Mouse (Mus musculus) stomach, postnatal 0 days (tissue): ENCODE measurements around the gene Cx3cl1. TPM values are rescaled to one million over a fixed set of nuclear protein-coding genes. Genes with fewer than 3 reads are reported as not detected.
A peak's percentile ranks its signal among the peaks of the same experiment; 100 is the strongest.

Source experiments
- ATAC-seq: fragments of 200-750 bp; cut with Nextera tagmentation; 2 replicates; pipeline ENCODE4 v1.8.0; 2017; ENCODE audit not compliant: low FRiP score, low TSS enrichment
- DNase-seq: peaks from one replicate; pipeline ENCODE4 v3.0.0-alpha.2; 2016; ENCODE audit warnings: low spot score
- H3K27ac ChIP-seq: fragments of 300-500 bp; sonication (generic); replicated peaks from 2 replicates; pipeline ENCODE4 v1.5.1; 2014; ENCODE audit warnings: mild to moderate bottlenecking, control low read depth
- H3K27me3 ChIP-seq: fragments of 300-500 bp; sonication (generic); 2 replicates; pipeline ENCODE4 v1.6.1; 2014; ENCODE audit warnings: low read length; ENCODE audit not compliant: control insufficient read depth, insufficient read depth
- H3K36me3 ChIP-seq: fragments of 300-500 bp; sonication (generic); 2 replicates; pipeline ENCODE4 v1.6.1; 2014; ENCODE audit warnings: low read length, mixed read lengths; ENCODE audit not compliant: control insufficient read depth, insufficient read depth
- H3K4me1 ChIP-seq: fragments of 300-500 bp; sonication (generic); replicated peaks from 2 replicates; pipeline ENCODE4 v1.6.1; 2014; ENCODE audit warnings: antibody characterized with exemption; ENCODE audit not compliant: control insufficient read depth, insufficient read depth
- H3K4me2 ChIP-seq: fragments of 300-500 bp; sonication (generic); replicated peaks from 2 replicates; pipeline ENCODE4 v1.6.1; 2014; ENCODE audit warnings: low read depth, mild to moderate bottlenecking, control low read depth, moderate library complexity
- H3K4me3 ChIP-seq: fragments of 300-500 bp; sonication (generic); 2 replicates; pipeline ENCODE4 v1.5.1; 2014; ENCODE audit warnings: low read depth, low read length, control low read depth
- H3K9ac ChIP-seq: fragments of 300-500 bp; sonication (generic); 2 replicates; pipeline ENCODE4 v1.6.1; 2014; ENCODE audit warnings: mild to moderate bottlenecking, low read length, control low read depth, mixed read lengths
- H3K9me3 ChIP-seq: fragments of 300-500 bp; sonication (generic); 2 replicates; pipeline ENCODE4 v1.6.1; 2016; ENCODE audit warnings: low read length; ENCODE audit not compliant: control insufficient read depth
- CTCF ChIP-seq: IDR thresholded peaks from 2 replicates; pipeline ENCODE4 v1.5.1; 2016; ENCODE audit warnings: antibody characterized with exemption, low read depth, mild to moderate bottlenecking, moderate library complexity
- EP300 ChIP-seq: optimal IDR thresholded peaks from 2 replicates; pipeline ENCODE3; 2016; ENCODE audit warnings: antibody characterized with exemption
- WGBS: fragments of 180-500 bp; shearing (Covaris S2); extraction: QIAGEN DNeasy Blood & Tissue Kit; methylation state at CpG from one replicate; pipeline ENCODE4 v1.1.7; 2014; 5-methylcytosine and 5-hydroxymethylcytosine counted together
- polyA plus RNA-seq: library from polyadenylated mRNA; unstranded; fragments of >200 nt; fragmentation: Nextera tagmentation; extraction: Ambion mirVana; gene quantifications from 2 replicates; pipeline ENCODE4 v1.2.1, GENCODE M21; 2015

The Cx3cl1 gene
- polyA plus RNA-seq, 1 experiment from 2014 or later: 18.0 TPM

DNA sequence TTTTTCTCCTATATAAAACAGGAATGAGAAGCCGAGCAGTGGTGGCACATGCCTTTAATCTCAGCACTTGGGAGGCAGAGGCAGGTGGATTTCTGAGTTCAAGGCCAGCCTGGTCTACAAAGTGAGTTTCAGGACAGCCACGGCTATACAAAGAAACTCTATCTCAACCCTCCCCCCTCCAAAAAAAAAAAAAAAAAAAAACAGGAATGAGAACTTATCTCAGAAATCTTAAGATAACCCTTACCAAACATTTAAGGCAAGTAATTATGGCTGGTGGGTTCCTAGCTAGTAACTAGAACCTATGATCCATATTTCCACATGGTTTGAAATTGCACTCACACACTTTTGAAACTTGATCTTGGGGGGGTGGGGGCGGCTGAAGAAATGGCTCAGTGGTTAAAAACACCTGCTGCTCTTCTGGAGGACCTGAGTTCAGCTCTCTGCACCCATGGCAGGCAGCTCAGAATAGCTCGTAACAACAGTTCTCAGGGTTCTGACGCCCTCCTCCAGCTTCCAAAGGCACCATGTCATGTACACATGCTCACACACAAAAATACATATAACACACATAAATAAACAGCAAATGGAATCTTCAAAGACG is 14.3 kb downstream of the Cx3cl1 start:
- H3K4me2 ChIP-seq: no peak overlapping the region
- DNase-seq: no peak
- H3K27ac ChIP-seq: peak overlapping the region; percentile 36; the same call in 1 of the 2 replicates
- no peak overlapping the region for H3K4me3 ChIP-seq
- no peak for ATAC-seq
- H3K27me3 ChIP-seq: no peaks in the 10 kb centered on the region
- TF ChIP-seq CTCF (no peak), EP300 (no peak)
- H3K9ac ChIP-seq: no peak overlapping the region
- 63% methylated on average over 6 of the region's 6 CpGs for WGBS
- H3K36me3 ChIP-seq: no peaks in the 10 kb centered on the region
- H3K4me1 ChIP-seq: no peaks in the 10 kb centered on the region; the same call in 1 of the 2 replicates
- H3K9me3 ChIP-seq: no peaks in the 10 kb centered on the region

GRCm38 (mm10) chr8:94787524-94788501 is 16.0 kb downstream of the Cx3cl1 start:
- no peak for TF ChIP-seq EP300
- TF ChIP-seq CTCF: no peak
- Histone ChIP-seq H3K27me3 (no peaks in the 10 kb centered on the region), H3K9me3 (no peaks in the 10 kb centered on the region), H3K36me3 (no peaks in the 10 kb centered on the region), H3K9ac (0 out of 2 replicates have a peak overlapping the region, but pooled peaks have one; percentile 27), H3K4me2 (0 out of 2 replicates have a peak overlapping the region, but pooled peaks have one; percentile 20), H3K27ac (peak overlapping the region; percentile 84), H3K4me1 (no peaks in the 10 kb centered on the region), H3K4me3 (no peak overlapping the region)
- WGBS: 37% methylated on average over 15 of the region's 15 CpGs
- ATAC-seq (peak; percentile 83), DNase-seq (peak; percentile 76)

DNA sequence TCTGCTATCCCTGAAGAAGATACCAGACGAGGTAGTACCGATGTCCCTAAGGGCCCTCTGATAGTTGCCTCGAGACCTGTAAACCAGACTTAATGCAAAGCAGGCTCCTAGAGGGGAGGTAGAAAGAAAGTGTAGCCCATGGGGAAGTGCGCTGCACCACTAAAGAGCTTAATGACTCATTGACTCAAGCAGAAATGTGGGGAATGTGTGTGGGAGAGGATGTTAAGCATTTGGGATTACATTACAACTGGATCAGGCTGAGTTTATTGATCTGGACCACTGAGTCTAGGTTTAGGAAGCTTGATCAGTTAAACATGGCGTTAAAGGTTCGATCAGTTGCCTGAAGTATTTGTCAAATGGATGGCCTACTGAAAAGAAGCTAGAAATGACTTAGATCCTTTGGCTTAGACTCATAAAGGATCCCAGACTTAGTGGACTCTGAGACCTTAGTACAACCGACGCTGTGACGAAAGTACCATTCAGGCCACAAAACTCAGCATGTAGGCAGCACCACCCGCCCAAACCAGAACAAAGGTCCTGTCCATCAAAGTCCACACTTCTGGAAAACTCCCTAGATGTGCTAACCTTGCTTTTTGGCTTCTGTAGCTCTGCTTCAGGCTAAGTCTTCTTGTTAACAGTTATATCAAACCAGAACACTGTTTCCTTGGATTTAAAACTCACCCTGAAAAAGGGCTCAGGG is 17.6 kb downstream of the Cx3cl1 start:
- Histone ChIP-seq H3K36me3 (no peaks in the 10 kb centered on the region), H3K9me3 (no peaks in the 10 kb centered on the region), H3K27me3 (no peaks in the 10 kb centered on the region), H3K27ac (no peak overlapping the region), H3K9ac (no peak overlapping the region), H3K4me2 (no peak overlapping the region), H3K4me1 (no peaks in the 10 kb centered on the region), H3K4me3 (no peak overlapping the region)
- no peak for DNase-seq
- ATAC-seq: no peak
- TF ChIP-seq CTCF: no peak
- no peak for TF ChIP-seq EP300
- 79% methylated on average over 10 of the region's 10 CpGs for WGBS

- 87% methylated on average over 4 of the region's 4 CpGs for whole genome bisulfite sequencing
Observed at GRCm38 (mm10) chr8:94794368-94794767, 22.6 kb downstream of the Cx3cl1 start.

DNA sequence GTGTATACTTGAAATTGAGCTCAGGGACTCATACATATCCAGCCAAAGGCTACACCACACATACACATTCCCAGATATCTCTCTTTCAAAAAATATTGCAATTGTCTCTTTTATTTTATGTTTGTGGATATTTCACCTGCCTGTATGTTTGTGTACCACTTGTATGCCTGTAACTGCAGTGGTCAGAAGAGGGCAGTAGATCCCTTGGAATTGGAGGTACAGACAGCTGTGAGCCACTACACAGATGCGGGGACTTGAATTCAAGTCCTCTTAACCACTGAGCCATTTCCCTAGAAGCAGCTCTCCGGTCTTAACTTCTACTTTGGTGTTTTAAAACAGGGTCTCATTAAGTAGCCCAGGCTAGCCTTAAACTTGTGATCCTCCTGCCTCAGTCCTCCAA is 23.0 kb downstream of the Cx3cl1 start:
- 96% methylated on average over 2 of the region's 2 CpGs for WGBS
- H3K27me3 ChIP-seq: no peaks in the 10 kb centered on the region
- no peak for TF ChIP-seq EP300
- TF ChIP-seq CTCF: peak; percentile 32; the same call in 1 of the 2 replicates

More at GRCm38 (mm10) chr8:94794368-94794767, 22.6 kb downstream of the Cx3cl1 start:
- no peak for TF ChIP-seq EP300
- no peak for DNase-seq
- Histone ChIP-seq H3K9me3 (no peaks in the 10 kb centered on the region), H3K4me3 (no peak overlapping the region), H3K27me3 (no peaks in the 10 kb centered on the region), H3K4me1 (no peaks in the 10 kb centered on the region), H3K27ac (no peak overlapping the region), H3K9ac (no peak overlapping the region), H3K36me3 (no peaks in the 10 kb centered on the region), H3K4me2 (no peak overlapping the region)
- no peak for ATAC-seq

More for the DNA sequence above, 23.0 kb downstream of the Cx3cl1 start:
- H3K27ac ChIP-seq: no peak overlapping the region
- H3K36me3 ChIP-seq: no peaks in the 10 kb centered on the region
- H3K4me3 ChIP-seq: no peak overlapping the region
- no peaks in the 10 kb centered on the region for H3K4me1 ChIP-seq
- no peak overlapping the region for H3K9ac ChIP-seq
- H3K4me2 ChIP-seq: no peak overlapping the region
- DNase-seq (no peak), ATAC-seq (no peak)
- H3K9me3 ChIP-seq: no peaks in the 10 kb centered on the region
